Mouse (Mus musculus): ENCODE data around the gene Rnd1.

Gene Rnd1

DNA sequence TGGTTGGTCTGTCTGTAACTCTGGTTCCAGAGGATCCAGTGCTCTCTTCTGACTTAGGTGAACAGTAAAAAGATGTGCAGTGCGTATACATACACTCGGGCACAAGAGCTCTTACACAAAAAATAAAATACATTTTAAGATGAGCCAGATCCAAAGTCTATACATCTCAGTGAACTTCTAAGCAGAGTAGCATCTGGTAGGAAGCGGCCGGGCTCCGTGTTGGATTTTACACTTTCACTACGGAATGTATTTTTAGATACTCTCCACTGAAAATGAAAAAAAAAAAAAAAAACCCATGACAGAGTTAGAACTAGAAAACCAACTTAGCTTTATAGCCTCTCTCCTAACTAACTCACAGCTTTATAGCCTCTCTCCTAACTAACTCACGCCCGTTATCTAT is 3.4 kb upstream of the Rnd1 start:
- DNase-seq (ENCODE audit: low read depth in 1 of 2, low spot score in 2 of 2): no peak

DNA sequence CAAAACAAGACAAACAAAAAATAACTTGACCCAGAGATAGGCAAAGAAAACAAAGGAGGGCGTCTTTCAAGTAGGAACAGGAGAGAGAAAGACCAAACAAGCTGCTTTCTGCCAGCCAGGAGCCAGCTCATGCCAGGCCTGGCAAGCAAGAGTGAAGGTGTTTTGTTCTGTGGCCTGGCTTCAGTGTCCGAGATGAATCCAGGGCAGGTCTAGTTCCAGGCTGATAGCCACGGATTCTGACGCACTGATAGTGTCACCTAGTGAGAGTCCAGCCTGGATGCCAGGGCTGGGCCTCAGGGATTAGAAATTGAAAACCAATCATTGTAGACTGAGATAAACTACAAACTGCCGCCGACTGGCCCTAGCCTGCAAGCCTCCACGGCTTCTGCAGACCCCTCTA is 716 bp upstream of the Rnd1 start:
- DNase-seq (ENCODE audit: low read depth in 1 of 2, low spot score in 2 of 2): no peak

DNA sequence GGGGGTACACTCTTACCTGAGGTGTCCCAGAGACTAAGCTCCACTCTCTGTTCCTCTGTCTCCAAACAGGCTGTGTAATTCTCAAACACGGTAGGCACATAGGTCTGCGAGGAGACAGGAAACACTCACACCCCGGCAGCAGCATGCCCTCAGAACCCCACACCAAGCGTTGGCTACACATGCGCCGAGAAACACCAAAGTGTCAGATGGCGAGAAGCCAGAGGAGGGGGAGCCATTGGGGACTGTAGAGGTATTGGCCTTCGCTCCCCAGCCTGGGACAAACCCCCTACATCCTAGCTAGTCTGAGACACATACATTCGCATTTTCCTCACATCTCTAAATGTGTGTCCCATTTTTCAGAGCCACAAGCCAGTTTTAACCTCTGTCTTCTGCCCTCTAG is 790 bp downstream of the Rnd1 start:
- no peak for DNase-seq (ENCODE audit: low read depth in 1 of 2, low spot score in 2 of 2)

DNA sequence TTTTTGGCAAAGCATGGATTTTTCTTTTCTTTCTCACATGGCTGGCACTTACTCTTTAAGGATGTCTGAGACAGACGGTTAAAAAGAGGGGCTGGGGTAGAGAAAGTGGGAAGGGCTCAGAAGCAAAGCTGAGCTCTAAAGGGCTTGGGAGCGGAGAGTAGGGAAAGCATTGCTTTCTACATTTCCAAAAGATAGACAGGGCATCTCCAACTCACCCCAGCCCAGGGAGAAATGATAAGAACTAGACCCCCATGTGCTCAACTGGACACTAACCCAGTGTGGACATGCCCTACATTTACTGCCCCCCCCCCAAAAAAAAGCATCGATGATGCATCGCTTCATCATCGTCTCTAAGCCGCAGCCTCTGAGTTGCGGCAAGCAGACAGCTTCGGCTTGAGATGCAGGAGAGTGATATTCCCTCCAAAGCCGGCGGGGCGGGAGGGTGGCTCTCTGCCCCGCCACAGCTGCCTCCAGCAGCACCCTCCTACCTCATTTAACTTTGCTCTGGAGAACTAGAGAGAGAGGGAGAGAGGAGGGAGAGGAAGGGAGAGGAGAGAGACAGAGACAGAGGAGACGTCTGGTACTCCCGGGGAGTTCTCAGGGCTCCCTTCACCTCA is 1.5 kb downstream of the Rnd1 start:
- DNase-seq (ENCODE audit: low read depth in 1 of 2, low spot score in 2 of 2): no peak

DNA sequence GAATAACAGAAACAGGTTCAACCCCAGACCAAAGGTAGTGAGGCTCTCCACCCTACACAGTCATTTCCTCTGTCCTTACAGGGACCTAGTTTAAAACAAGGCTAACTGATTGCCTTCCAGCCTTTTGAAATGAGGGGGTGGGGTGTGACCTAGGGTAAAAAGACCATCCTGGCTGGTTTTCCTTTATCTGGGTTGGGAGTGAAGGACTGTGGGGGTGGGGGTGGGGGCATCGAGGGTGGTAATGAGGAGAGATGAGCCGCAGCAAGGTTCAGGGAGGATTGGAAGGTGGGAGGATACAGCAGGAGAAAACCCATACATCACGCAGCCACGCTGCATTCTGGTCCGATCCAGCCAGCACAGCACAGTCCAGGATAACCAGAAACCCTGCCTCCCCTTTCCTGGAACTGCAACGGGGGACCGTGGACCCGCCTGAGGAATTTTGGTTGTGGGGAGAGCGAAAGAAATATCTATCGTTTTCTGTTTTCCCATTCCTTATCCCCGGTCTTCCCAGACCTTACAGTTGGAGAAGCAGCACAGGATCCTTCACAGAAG is 2.2 kb downstream of the Rnd1 start:
- no peak for DNase-seq (ENCODE audit: low read depth in 1 of 2, low spot score in 2 of 2)

DNA sequence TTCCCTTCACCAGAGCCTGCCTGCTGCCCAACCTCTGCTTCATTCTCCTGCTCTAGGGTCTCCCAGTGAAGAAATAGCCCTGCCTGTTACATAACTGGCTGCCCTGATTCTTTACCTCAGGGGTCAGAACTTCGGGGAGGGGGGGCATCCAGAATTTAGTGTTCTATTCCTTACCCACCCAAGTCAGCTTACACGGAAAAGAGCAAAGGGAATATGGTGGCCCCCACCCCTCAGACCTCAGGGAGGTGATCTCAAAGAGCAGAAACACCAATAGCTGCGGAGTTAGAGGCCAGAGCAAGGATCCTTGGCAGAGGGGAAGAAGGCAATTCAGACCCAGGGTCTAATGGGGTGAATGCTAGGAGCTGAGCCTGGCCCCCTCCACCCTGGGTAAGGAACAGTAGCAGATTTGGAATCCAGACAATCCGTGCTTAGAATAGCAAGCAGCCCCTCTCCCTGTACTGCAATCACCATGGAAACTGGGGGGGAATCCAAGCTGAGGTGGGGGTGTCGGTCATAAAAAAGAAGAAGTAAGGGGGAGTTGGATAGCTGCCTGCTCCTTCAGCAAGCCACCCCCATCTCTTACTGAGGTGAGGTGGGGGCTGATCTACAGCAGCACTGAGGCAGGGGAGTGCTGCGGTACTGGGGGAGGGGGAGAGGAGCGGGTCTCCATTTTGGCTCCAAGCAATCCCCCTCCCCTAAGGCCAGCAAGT is 2.8 kb downstream of the Rnd1 start:
- no peak for DNase-seq (ENCODE audit: low read depth in 1 of 2, low spot score in 2 of 2)

DNA sequence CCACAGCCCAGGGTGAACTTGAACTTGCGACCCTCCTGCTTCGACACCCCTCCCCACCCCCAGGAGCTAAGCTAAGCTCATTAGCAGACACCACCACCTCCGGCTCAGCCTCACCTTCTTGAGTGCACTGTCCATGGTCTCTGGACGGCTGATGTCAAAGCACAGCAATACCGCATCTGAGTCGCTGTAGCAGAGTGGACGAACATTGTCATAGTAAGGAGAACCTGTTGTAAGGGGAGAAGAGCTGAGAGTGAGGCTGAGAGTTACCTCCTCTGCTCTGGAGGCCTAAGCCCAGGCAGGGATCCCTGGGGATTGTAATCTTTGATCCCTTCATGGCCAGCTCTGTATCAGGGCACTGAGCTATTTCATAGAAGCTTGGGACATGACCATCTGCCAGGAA is 3.5 kb downstream of the Rnd1 start:
- DNase-seq (ENCODE audit: low read depth in 1 of 2, low spot score in 2 of 2): no peak

DNA sequence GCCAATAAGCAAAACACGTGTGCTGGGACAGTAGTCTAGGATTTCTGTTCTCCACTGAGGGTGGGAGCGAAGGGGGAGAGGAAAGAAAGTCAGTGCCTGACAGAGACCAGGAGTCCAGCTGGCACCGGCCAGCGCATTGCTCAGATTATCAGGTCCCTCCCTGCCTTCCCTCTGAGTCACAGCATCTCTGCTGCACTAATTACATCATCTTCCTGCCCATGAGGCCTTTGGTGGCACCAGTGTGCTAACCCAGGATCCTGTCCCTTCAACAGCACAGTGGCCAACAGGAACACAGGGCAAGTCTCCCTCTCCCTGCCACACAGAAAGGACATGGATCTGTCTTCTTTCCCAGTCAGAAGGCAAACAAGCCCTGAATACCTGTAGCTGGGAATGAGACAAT is 4.7 kb downstream of the Rnd1 start:
- no peak for DNase-seq (ENCODE audit: low read depth in 1 of 2, low spot score in 2 of 2)

DNA sequence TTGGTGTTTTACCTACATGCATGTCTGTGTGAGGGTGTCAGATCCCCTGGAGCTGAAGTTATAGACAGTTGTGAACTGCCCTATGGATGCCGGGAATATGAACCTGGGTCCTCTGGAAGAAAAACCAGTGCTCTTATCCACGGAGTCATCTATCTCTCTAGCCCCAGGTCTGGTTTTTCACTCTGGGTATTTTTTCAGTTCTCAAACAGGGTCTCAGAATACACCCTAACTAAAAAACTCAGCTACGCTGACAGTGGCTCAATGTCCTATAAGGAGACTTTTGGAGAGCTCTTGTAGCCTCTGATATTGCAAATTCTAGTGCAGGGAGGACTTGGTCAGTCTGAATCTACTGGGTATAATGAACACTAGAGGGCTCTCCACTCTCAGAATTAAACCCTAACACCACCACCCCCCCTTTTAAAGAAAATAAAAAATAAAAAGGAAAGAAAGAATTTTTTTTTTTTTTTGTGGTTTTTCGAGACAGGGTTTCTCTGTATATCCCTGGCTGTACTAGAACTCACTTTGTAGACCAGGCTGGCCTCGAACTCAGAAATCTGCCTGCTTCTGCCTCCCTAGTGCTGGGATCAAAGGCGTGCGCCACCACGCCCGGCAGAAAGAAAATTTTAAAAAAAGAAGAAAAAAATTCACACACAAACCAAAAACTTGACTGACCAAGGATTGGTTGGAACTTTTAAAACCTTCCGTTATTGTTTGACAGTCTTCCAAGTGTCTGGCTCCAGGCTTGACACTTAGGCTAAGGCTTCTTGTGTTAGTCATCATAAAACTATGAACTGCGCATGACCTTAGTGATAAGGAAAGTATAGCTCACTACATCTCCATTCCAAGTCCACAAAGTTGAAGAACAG is 13.0 kb downstream of the Rnd1 start:
- no peak for DNase-seq (ENCODE audit: low read depth in 1 of 2, low spot score in 2 of 2)

DNA sequence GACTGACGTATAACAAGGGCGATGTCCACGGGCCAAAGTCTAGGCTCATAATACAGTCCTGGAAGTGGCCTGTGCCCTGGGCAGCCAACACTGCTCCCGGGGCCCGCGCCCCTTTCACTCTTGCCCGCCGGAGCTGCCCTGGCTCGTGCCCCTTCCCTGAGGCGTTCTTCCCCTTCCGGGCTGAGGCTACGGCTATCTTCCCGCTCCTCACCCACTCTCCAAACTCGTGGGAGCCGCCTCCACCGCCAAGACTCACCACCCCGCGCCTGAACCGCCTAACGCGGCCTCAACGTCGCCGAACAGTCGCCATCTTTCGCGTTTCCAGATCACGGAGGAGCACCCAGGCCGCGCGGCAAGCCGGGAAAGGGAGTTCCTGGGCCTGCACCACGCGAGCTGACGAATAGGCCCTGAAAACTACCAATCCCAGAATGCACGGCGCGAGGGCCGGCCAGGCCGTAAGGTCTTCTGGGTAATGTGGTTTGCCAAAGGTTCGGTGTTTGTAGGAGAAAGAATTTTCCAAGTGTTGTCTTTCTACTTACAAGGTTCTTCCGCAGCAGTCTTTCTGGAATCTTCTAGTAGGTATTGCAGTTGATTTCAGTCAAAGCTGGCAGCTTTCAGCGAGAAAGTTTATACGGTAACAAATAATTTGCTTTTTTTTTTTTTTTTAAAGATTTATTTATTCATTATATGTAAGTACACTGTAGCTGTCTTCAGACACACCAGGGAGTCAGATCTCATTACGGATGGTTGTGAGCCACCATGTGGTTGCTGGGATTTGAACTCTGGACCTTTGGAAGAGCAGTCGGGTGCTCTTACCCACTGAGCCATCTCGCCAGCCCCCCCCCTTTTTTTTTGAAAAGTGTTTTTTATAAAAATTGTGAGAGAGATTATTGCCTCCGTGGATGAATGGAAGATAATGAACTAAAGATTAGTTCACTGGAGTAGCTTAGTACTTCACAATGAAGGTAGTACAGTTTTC is 14.4 kb downstream of the Rnd1 start, which contains the start of gene Ddx23:
Gene Ddx23, minus strand, starts transcription at position 328 of the 979 bp plus-strand sequence.
- DNase-seq (ENCODE audit: low read depth in 1 of 2, low spot score in 2 of 2): peak; percentile 79 to 88

DNA sequence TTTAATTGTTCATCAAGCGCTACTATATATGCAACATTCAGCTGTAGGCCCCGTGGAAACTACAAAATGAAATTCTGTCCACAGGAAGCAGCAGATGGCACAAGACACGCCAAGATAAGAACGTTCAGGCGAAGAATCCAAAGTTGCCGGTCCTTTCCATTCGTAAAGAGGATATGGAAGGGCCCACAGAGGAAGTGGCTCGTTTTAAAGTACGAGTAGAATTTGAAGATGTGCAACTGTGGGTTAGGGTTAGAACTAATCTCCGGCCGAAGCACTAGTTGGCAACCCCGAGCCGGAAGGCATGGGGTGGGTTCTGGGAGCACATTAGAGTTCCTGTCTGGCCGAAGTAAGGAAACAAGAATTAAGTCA is 15.1 kb downstream of the Rnd1 start:
- DNase-seq (ENCODE audit: low read depth in 1 of 2, low spot score in 2 of 2): no peak

DNA sequence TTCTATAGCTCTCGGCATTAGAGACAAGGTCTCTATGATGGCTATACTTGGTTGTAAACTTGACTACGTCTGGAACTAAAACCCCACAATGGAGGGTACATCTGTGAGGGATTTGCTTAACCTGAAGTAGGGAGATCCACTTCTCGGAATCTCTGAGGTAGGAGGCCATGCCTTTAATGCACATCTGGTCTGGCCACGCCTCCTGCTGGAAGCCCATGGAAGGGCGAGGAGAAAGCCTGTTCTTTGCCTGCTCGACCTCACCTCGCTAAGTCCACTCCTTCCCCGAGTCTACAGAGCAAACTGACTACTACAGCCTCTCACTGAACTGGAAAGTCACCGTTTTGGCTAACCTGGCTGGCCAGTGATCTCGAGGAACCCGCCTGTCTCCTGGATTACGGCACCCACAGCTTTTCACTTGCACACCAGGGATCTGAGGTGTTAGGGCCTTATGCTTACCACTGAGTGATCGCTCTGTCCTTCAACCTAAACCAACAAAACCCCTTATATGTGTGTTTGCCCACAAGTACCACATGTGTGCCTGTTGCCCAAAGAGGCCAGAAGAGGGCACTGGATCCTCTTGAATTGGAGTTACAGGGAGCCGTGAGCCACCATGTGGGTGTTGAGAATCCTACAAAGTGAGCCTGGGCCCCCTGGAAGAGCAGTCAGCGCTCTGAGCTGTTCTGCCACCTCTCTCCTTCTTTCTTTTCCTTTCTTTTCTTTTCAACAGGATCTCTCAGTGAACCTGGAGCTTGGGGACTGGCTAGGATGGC is 20.1 kb downstream of the Rnd1 start:
- DNase-seq (ENCODE audit: low read depth in 1 of 2, low spot score in 2 of 2): no peak

DNA sequence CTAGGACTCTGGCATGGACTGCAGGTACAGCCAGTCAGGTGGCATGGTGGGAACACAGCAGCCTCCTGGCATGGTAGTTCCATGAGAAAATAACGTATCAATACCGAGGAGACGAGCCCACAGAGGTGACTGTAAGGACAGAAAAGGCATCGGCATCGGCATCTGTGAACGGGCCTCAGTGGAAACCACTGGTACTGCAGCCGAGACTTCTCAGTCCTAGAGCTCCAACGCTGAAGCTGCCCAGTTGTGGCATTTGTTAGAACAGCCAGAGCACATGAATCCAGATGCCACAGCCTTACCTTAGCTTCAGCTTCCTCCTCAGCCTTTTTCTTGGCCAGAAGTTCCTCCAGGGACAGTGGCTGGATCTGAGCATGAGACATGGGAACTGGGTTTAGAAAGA is 25.1 kb downstream of the Rnd1 start:
- DNase-seq (ENCODE audit: low read depth in 1 of 2, low spot score in 2 of 2): no peak

DNA sequence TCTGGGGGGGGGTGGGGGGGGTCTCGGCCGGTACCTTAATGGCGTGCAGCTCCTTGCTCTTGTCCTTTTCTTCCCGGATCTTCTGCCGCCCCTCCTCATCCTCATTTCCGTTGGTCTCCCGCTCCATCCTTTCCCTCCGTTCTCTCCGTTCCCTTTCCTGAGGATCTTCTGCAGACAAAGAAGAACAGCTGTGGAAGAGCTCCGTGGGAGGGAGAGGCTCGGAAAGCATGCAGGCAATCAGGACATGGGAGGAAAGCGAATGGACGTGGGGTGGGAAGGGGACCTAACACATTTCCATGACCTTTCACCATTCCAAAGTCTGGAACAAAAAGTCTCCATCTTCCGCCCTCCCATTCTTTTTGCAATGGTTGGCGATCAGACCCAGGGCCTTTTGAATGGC is 25.8 kb downstream of the Rnd1 start:
- no peak for DNase-seq (ENCODE audit: low read depth in 1 of 2, low spot score in 2 of 2)

DNA sequence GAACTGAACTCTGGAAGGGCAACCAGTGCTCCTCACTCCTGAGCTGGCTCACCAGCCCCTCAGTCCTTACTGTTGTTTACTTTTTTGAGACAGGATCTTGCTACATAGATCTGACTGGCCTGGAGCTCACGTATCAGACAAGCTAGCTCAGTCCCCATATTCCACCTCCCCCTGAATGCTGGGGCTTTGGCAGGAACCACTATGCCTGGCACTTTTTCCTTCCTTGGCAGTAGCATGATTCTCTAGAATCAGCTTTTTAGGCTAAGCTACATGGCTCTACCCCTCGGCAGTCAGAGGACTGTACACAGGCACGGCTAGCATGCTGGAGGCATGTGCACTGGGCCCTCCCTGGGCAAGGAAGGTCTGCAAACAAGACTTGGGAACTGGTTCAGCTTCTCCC is 29.2 kb downstream of the Rnd1 start:
- DNase-seq (ENCODE audit: low read depth in 1 of 2, low spot score in 2 of 2): no peak

DNA sequence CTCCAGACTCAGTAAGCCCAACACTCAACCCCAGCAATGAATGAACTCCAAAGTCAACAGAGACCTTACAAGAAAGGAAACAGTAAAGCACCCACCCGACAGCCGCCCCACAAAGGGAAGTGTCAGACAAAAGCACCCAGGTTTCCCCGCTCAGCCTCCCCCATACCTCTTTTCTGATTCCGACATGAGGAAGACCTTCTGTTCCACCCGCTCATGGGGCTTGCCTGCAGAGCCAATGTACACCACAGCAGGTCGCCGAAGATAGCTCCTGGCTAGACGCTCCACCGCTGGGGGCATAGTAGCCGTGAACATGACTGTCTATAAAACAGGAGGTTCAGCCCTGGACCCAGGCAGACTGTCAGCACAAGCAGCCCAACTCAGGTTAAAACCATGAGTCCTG is 30.0 kb downstream of the Rnd1 start:
- no peak for DNase-seq (ENCODE audit: low read depth in 1 of 2, low spot score in 2 of 2)

DNA sequence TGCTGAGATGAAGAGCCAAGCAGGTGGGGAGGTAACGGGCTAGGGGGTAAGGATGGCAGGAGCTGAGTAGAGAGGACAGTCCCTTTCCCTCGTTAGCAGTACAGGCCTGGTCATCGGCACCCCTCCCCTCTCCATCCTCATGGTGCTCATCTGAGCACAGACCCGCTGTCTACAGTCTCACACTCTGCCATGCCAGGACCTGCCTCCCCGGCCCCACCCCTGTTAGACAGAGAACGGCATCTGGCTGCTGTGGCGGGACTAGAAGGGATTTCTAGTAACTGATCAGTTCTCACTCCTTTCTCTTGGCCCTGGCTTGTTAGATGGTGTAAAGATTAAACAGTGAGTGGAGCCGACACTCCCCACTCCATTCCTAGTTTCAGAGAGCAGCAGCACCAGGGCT is 30.5 kb downstream of the Rnd1 start:
- DNase-seq (ENCODE audit: low read depth in 1 of 2, low spot score in 2 of 2): no peak

DNA sequence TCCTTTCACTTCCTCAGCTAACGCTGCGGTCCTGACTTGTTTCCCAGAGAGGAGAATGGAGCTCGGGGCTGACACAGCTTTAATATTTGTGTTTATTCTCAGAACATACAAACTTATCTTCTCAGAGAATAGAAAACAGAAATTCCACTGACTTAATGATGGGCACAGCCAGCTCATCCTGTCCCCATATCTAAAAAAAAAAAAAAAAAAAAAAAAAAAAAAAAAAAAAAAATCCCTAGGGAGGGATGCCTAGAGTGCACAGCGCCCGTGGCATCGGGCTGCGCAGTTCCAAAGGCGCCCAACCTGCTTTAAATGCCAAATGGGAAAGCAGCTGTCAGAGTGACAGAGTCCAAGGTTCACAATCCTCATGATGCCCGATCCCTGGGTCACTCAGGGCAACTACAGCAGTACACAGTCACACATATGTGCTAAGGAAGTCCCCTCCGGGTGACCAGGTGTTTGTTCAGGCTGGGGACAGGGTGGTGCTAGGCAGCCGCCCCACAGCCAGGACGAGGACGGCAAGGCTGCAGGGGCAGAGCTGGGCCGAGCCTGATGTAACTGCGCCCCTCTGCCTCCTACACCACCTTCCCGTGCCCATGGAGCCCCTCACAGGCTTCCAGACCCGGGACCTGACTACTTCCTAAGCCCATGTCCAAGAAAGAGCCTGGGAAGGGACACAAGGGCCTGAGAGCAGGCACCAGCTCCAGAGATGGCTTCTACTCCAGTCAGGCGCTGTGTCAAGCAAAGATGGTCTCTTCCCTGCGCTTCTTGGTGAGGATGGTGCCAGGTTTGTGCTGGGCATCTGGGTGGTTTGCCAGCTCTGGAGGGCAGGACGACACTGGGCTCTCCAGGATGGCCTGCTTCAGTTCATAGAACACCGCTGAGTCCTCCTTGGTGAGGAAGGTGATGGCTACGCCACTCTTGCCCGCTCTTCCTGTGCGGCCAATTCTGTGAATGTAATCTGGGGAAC is 31.9 kb downstream of the Rnd1 start:
- no peak for DNase-seq (ENCODE audit: low read depth in 1 of 2, low spot score in 2 of 2)

DNA sequence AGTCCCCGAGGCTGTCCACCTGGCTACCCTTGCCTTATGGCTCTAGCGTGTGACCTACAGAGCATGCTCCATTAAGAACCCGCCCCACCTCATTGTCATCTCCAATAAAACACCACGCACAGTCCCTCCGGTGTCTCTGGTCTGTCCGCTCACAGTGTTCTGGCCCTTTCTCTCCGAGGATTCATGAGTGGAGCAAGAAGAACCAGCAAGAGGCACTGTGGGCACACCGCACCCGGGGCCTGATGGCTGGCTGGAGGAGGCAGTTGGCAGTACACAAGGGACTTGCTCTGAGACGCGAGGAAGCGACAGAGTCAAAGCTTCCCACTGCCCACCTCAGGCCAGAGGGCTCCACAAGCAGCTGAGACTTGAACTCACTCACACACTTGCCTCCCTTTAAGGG is 32.9 kb downstream of the Rnd1 start:
- DNase-seq (ENCODE audit: low read depth in 1 of 2, low spot score in 2 of 2): no peak

All from monocyte, adult 2 months (primary cell).